ENCODE assay signal across 8 mouse cellular contexts in the genomic region with DNA sequence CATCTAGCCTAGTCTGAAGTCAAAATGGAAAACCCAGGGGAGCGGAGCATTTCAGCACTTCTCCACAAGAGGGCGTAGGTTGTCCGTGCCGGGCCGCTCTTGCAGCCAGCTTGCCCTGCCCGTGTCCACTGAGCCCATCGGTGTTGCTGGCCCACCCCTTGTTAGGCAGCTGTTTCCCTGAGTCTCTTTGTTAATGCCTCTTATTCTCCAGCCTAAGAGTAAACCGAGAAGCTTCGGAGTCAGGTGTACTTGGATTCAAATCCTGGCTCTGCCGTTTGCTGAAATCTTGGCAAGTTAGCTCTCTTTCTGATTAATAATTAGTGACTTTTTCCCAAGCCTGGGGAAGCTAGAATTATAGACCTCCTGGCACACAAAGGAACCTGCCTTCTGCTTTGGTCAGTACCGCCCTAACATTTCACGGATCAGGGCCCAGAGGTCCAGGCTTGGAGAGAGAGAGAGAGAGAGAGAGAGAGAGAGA. TPM values are rescaled to one million over a fixed set of nuclear protein-coding genes. Genes with fewer than 3 reads are reported as not detected.
DNase-seq lines count a peak whose midpoint lies in the region; ATAC-seq and TF ChIP-seq lines count a peak whose summit lies in the region.

No protein-coding gene starts in this region.

- no peak overlapping the region for H3K27ac ChIP-seq in hindbrain, embryonic 16.5 days (ENCODE audit: low read depth, low read length)

- peak overlapping the region; percentile 15; the same call in 1 of the 2 replicates for H3K4me3 ChIP-seq in hindbrain, embryonic 16.5 days (ENCODE audit: low read length)

- no peaks in the 10 kb centered on the region for H3K36me3 ChIP-seq in hindbrain, embryonic 16.5 days (ENCODE audit: control insufficient read depth, insufficient read depth, low read length)

- no peaks in the 10 kb centered on the region for H3K9me3 ChIP-seq in hindbrain, embryonic 16.5 days (ENCODE audit: control insufficient read depth, low read length)

- 2% methylated on average over 12 of the region's 12 CpGs for WGBS in hindbrain, embryonic 16.5 days

- no peaks in the 10 kb centered on the region for H3K27me3 ChIP-seq in Patski
- no peaks in the 10 kb centered on the region for H3K27me3 ChIP-seq in hindbrain, embryonic 16.5 days (replicated peaks; ENCODE audit: control insufficient read depth, insufficient read depth, low read length)

- H3K9ac ChIP-seq in hindbrain, embryonic 16.5 days (ENCODE audit: low read depth, low read length), result peak overlapping the region; percentile 41; the same call in 1 of the 2 replicates

- H3K4me2 ChIP-seq in hindbrain, embryonic 16.5 days (ENCODE audit: low read length), result peak overlapping the region; percentile 50

- H3K4me1 ChIP-seq in hindbrain, embryonic 16.5 days (ENCODE audit: control insufficient read depth, insufficient read depth, low read depth, low read length), result peaks cover 2% of the 10 kb centered on the region

- in situ Hi-C loops in Patski (cut with MboI; ENCODE audit: low pct_unique_long_range_greater_than_20kb), result loop anchor here (10.0 kb wide), 1 partner anchor 150 kb away; the partner anchor contains the start of gene 4930568D16Rik

- CTCF ChIA-PET in Patski (lab: Charles Lee), result interaction anchor here (0.7 to 4.8 kb wide), 20 partner anchors 10 to 262 kb away, joined by 3 to 62 read pairs (median 4); partner anchors contain the start of gene Gsn

- POLR2A ChIA-PET in Patski (lab: Charles Lee), result interaction anchor here (0.6 to 1.6 kb wide), 6 partner anchors 30 to 127 kb away, joined by 3 to 5 read pairs (median 4); partner anchors contain the start of gene Gsn

- ATAC-seq in Patski, result peak; percentile 95
- ATAC-seq in hindbrain, embryonic 16.5 days, result peak; percentile 92
- peak; percentile 97 for ATAC-seq in megakaryocyte, adult 5-6 weeks (ENCODE audit: poor library complexity, severe bottlenecking)

- peak; percentile 98 for TF ChIP-seq CTCF in Patski (IDR thresholded peaks at IDR 0.05)

- peak; percentile 75 for DNase-seq in Patski (ENCODE audit: low read depth, low spot score)
- peak; percentile 81 for DNase-seq in cerebellum, postnatal 36 days
- peak; percentile 85 for DNase-seq in gastrocnemius, adult 18-20 months (ENCODE audit: low spot score)
- peak; percentile 84 to 88 for DNase-seq in left cerebral cortex, adult 18-20 months (ENCODE audit: low spot score in 2 of 2)
- peak; percentile 81 for DNase-seq in right cerebral cortex, adult 18-20 months
- DNase-seq in urinary bladder, postnatal 10 days (ENCODE audit: low spot score), result peak; percentile 45

RNA-seq across cellular contexts. Expression of gene Rab14, which starts 14.0 kb away (rescaled TPM):
- polyA plus RNA-seq in Patski (2021), result 136 TPM
- total RNA-seq in gastrocnemius, adult 18-20 months (2021), result 10 to 100 TPM; 77.0 to 84.0 TPM
- 426 and 462 TPM in 2 replicates for polyA plus RNA-seq in hindbrain, embryonic 16.5 days (2015; fragmentation: Nextera tagmentation; extraction: Ambion mirVana)
- total RNA-seq in left cerebral cortex, adult 18-20 months (2021), result 100 to 1,000 TPM; 235 to 239 TPM
- total RNA-seq in megakaryocyte, adult 5-6 weeks (2015), result 153 and 167 TPM in 2 replicates
- 134 and 137 TPM in 2 replicates for total RNA-seq in megakaryocyte, adult 5-6 weeks (2017)

RNA-seq across cellular contexts. Expression of gene Gsn, which starts 41.3 kb away (rescaled TPM):
- 207 TPM for polyA plus RNA-seq in Patski (2021)
- 100 to 1,000 TPM; 526 to 574 TPM for total RNA-seq in gastrocnemius, adult 18-20 months (2021)
- 31.6 and 36.7 TPM in 2 replicates for polyA plus RNA-seq in hindbrain, embryonic 16.5 days (2015; fragmentation: Nextera tagmentation; extraction: Ambion mirVana)
- total RNA-seq in left cerebral cortex, adult 18-20 months (2021), result 10 to 100 TPM; 31.3 to 39.8 TPM
- total RNA-seq in megakaryocyte, adult 5-6 weeks (2015), result 54.1 and 69.6 TPM in 2 replicates
- total RNA-seq in megakaryocyte, adult 5-6 weeks (2017), result 90.9 and 98.1 TPM in 2 replicates

Comparison
In these comparisons a context has a peak if more than half of its experiments do, and no peak if none do; other contexts are left out.
1. RNA of gene Gsn, which starts 41.3 kb away (total RNA-seq): 526 to 574 TPM in gastrocnemius, adult 18-20 months; 54.1 to 98.1 TPM in megakaryocyte, adult 5-6 weeks and 31.3 to 39.8 TPM in left cerebral cortex, adult 18-20 months; every median in the first group is over 4 times any median in the second.
2. Peak in every context shown above with its lines, with median percentiles within 50 percentile points of each other: ATAC-seq and DNase-seq.